Mouse (Mus musculus) embryonic facial prominence, embryonic 10.5 days (tissue): ENCODE data around the gene Gm21117. TPM values are rescaled to one million over a fixed set of nuclear protein-coding genes. Genes with fewer than 3 reads are reported as not detected.
"Not testable (repeated sequence)": the region's sequence is repeated elsewhere in the genome, so short reads cannot be mapped to it uniquely, and the experiment has no call there.

Experiments used
- DNase-seq: peaks from one replicate; pipeline ENCODE4 v3.0.0-alpha.2; 2017; ENCODE audit warnings: low spot score
- H3K27ac ChIP-seq: fragments of 300-500 bp; sonication (generic); replicated peaks from 2 replicates; pipeline ENCODE4 v1.5.1; 2016; ENCODE audit warnings: mild to moderate bottlenecking
- H3K27me3 ChIP-seq: fragments of 300-500 bp; sonication (generic); replicated peaks from 2 replicates; pipeline ENCODE4 v1.6.1; 2016; ENCODE audit warnings: low read depth, mild to moderate bottlenecking; ENCODE audit not compliant: poor library complexity, severe bottlenecking
- H3K36me3 ChIP-seq: fragments of 300-500 bp; sonication (generic); replicated peaks from 2 replicates; pipeline ENCODE4 v1.6.1; 2016; ENCODE audit warnings: mild to moderate bottlenecking, moderate library complexity
- H3K4me1 ChIP-seq: fragments of 300-500 bp; sonication (generic); 2 replicates; pipeline ENCODE4 v1.6.1; 2016
- H3K4me3 ChIP-seq: fragments of 300-500 bp; sonication (generic); 2 replicates; pipeline ENCODE4 v1.5.1; 2016; ENCODE audit warnings: mild to moderate bottlenecking, moderate library complexity
- H3K9me3 ChIP-seq: fragments of 300-500 bp; sonication (generic); 2 replicates; pipeline ENCODE4 v1.6.1; 2016; ENCODE audit warnings: mild to moderate bottlenecking
- WGBS: fragments of 180-500 bp; shearing (Covaris S2); methylation state at CpG from one replicate; pipeline ENCODE4 v1.1.7; 2016; 5-methylcytosine and 5-hydroxymethylcytosine counted together
- polyA plus RNA-seq: library from polyadenylated mRNA; unstranded; fragments of >200 nt; fragmentation: Nextera tagmentation; extraction: Ambion mirVana; gene quantifications from 2 replicates; pipeline ENCODE4 v1.2.1, GENCODE M21; 2016

The Gm21117 gene
- not detected in 2 replicates for polyA plus RNA-seq

- not testable (repeated sequence) for H3K4me3 ChIP-seq, H3K27me3 ChIP-seq, H3K4me1 ChIP-seq, DNase-seq, H3K27ac ChIP-seq, H3K9me3 ChIP-seq, H3K36me3 ChIP-seq
- WGBS, result no CpG with 5 or more reads among the region's 6 CpGs
Measured at GRCm38 (mm10) chrY:51124920-51125319, at the start of gene Gm21117. TSS of gene Gm21117 (plus strand) at chrY:51125220.
